Mouse (Mus musculus) sigmoid colon, adult 10 weeks (tissue): ENCODE results near the gene Tgm1. TPM values are rescaled to one million over a fixed set of nuclear protein-coding genes. Genes with fewer than 3 reads are reported as not detected.

Source experiments
- polyA plus RNA-seq: library from polyadenylated mRNA; stranded (reverse); fragments of 350-450 nt; fragmentation: Illumina TruSeq; extraction: RNeasy Lipid Tissue Mini Kit (QIAGEN cat#74804); gene quantifications from one replicate; pipeline ENCODE4 v1.2.3, GENCODE M21; 2014; ENCODE audit warnings: low read depth, low replicate concordance

Gene Tgm1
- not detected for polyA plus RNA-seq

GRCm38 (mm10) chr14:55713729-55714122 is at the start of gene Tgm1:
Gene Tgm1, minus strand, starts transcription at chr14:55713926.

GRCm38 (mm10) chr14:55761163-55761562 is 47.4 kb upstream of the Tgm1 start, which contains the start of gene Ltb4r2:
Gene Ltb4r2, plus strand, starts transcription at chr14:55761428.

GRCm38 (mm10) chr14:55758363-55758784 is 44.6 kb upstream of the Tgm1 start, which contains the start of gene Cideb:
Gene Cideb, minus strand, starts transcription at chr14:55758458.

GRCm38 (mm10) chr14:55745180-55745860 is 31.6 kb upstream of the Tgm1 start, which contains the start of the genes Dhrs1 and Nop9:
Gene Dhrs1, minus strand, starts transcription at chr14:55745690.
Gene Nop9, plus strand, starts transcription at chr14:55745693.

GRCm38 (mm10) chr14:55721700-55722437 is 8.1 kb upstream of the Tgm1 start, which contains the start of gene Rabggta:
Gene Rabggta, minus strand, starts transcription at chr14:55722263.

GRCm38 (mm10) chr14:55681160-55682117 is 32.3 kb downstream of the Tgm1 start, which contains the start of gene Tinf2:
Gene Tinf2, minus strand, starts transcription at chr14:55681820.

GRCm38 (mm10) chr14:55671833-55672740 is 41.6 kb downstream of the Tgm1 start, which contains the start of the genes Gmpr2 and Nedd8:
Gene Gmpr2, plus strand, starts transcription at chr14:55671941.
Gene Nedd8, minus strand, starts transcription at chr14:55672124.

GRCm38 (mm10) chr14:55659960-55660573 is 53.7 kb downstream of the Tgm1 start, which contains the start of gene Mdp1:
Gene Mdp1, minus strand, starts transcription at chr14:55660508.

Other genes with a start within 250 kb of the Tgm1 start
- 32.3 TPM for gene Dhrs4, start 235.2 kb downstream of the Tgm1 start, polyA plus RNA-seq
- gene Carmil3, start 223.3 kb downstream of the Tgm1 start, polyA plus RNA-seq, result not detected
- not detected for gene Cpne6, start 203.5 kb downstream of the Tgm1 start, polyA plus RNA-seq
- not detected for gene Nrl, start 188.9 kb downstream of the Tgm1 start, polyA plus RNA-seq
- gene Pck2, start 173.7 kb downstream of the Tgm1 start, polyA plus RNA-seq, result 5.2 TPM
- gene Dcaf11, start 153.9 kb downstream of the Tgm1 start, polyA plus RNA-seq, result 21.3 TPM
- gene A730061H03Rik, start 153.5 kb downstream of the Tgm1 start, polyA plus RNA-seq, result not detected
- not detected for gene Fitm1, start 138.3 kb downstream of the Tgm1 start, polyA plus RNA-seq
- 139 TPM for gene Psme1, start 135.8 kb downstream of the Tgm1 start, polyA plus RNA-seq
- 7.3 TPM for gene Emc9, start 128.6 kb downstream of the Tgm1 start, polyA plus RNA-seq
- 171 TPM for gene Psme2, start 122.8 kb downstream of the Tgm1 start, polyA plus RNA-seq
- gene Rnf31, start 122.2 kb downstream of the Tgm1 start, polyA plus RNA-seq, result 10.6 TPM
- gene Irf9, start 110.4 kb downstream of the Tgm1 start, polyA plus RNA-seq, result 51.9 TPM
- not detected for gene Rec8, start 95.9 kb downstream of the Tgm1 start, polyA plus RNA-seq
- 2.9 TPM for gene Ipo4, start 78.0 kb downstream of the Tgm1 start, polyA plus RNA-seq
- gene Gm49378, start 76.0 kb downstream of the Tgm1 start, polyA plus RNA-seq, result 0.63 TPM
- 52.5 TPM for gene Tm9sf1, start 70.1 kb downstream of the Tgm1 start, polyA plus RNA-seq
- 0.50 TPM for gene Tssk4, start 63.7 kb downstream of the Tgm1 start, polyA plus RNA-seq
- gene Mdp1, start 53.4 kb downstream of the Tgm1 start, polyA plus RNA-seq, result 43.5 TPM
- gene Gmpr2, start 42.0 kb downstream of the Tgm1 start, polyA plus RNA-seq, result 26.0 TPM
- 50.1 TPM for gene Nedd8, start 41.8 kb downstream of the Tgm1 start, polyA plus RNA-seq
- gene Tinf2, start 32.1 kb downstream of the Tgm1 start, polyA plus RNA-seq, result 13.6 TPM
- gene Rabggta, start 8.3 kb upstream of the Tgm1 start, polyA plus RNA-seq, result 0.73 TPM
- 15.3 TPM for gene Dhrs1, start 31.8 kb upstream of the Tgm1 start, polyA plus RNA-seq
- 3.3 TPM for gene Nop9, start 31.8 kb upstream of the Tgm1 start, polyA plus RNA-seq
- 5.6 TPM for gene Cideb, start 44.5 kb upstream of the Tgm1 start, polyA plus RNA-seq
- not detected for gene Ltb4r2, start 47.5 kb upstream of the Tgm1 start, polyA plus RNA-seq
- not detected for gene Ltb4r1, start 52.0 kb upstream of the Tgm1 start, polyA plus RNA-seq
- 0.19 TPM for gene Adcy4, start 70.2 kb upstream of the Tgm1 start, polyA plus RNA-seq
- gene Ripk3, start 74.9 kb upstream of the Tgm1 start, polyA plus RNA-seq, result 4.4 TPM
- 2.6 TPM for gene Nfatc4, start 109.2 kb upstream of the Tgm1 start, polyA plus RNA-seq
- 0.35 TPM for gene Nynrin, start 140.1 kb upstream of the Tgm1 start, polyA plus RNA-seq
- 2.5 TPM for gene Cbln3, start 170.5 kb upstream of the Tgm1 start, polyA plus RNA-seq
- gene Khnyn, start 171.0 kb upstream of the Tgm1 start, polyA plus RNA-seq, result 85.5 TPM
- 8.1 TPM for gene Sdr39u1, start 186.4 kb upstream of the Tgm1 start, polyA plus RNA-seq
- gene Cma1, start 230.7 kb upstream of the Tgm1 start, polyA plus RNA-seq, result 1.5 TPM
- gene Cma2, start 237.1 kb upstream of the Tgm1 start, polyA plus RNA-seq, result not detected